Mouse (Mus musculus) layer of hippocampus, postnatal 14 days (tissue): Measurements from ENCODE around the gene Sirt6. TPM values are rescaled to one million over a fixed set of nuclear protein-coding genes. Genes with fewer than 3 reads are reported as not detected.

Experiments used
- DNase-seq, 2 experiments: peaks; one replicate each; pipeline ENCODE4 v3.0.0; 2021 to 2022; ENCODE audit warnings: low spot score in 2 of 2, mixed read lengths in 1 of 2
- total RNA-seq, 2 experiments: library from RNA; stranded (reverse); gene quantifications; 2 replicates each; pipeline ENCODE4 v1.2.3; 2021

The Sirt6 gene
- total RNA-seq, 2 experiments from 2014 or later, result 27.8 to 30.3 TPM

DNA sequence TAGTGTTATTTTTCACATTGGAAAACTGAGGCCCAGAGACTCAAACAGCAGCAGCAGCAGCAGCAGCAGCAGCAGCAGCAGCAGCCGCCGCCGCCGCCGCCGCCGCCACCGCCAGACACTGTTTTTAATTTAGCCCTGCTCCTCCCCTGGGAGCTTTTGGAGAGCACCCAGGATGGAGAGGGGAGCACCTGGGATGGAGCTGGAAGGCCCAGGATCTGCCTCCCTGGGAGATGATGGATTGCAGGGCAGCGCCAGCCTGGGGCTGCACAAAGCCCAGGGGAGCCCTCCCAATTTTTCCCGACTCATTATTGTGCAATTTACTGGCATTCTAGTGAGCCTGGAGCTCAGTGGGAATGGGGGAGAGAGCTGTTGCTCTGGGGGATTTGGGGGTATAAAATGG, 31.0 kb downstream of the Sirt6 start:
- no peak for DNase-seq

DNA sequence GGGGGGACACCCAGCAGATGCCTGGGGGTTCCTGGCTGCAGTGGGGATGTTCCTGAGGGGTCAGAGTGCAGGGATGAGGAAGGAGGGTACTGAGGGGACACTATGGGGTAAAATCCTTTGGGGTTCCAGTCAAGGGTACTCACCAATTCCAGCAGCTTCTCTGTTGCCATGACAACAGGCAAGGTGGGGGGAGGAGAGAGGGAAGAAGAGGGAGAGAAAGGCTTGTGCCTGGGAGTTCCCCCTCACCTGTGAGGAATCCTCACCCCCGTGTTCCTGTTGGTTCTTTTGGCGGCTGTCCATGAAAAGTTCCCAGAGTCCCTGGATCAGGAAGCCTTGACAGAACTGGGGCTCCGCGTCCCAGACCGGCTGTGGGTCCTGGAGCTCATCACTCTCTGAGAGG, 32.0 kb downstream of the Sirt6 start:
- no peak for DNase-seq

DNA sequence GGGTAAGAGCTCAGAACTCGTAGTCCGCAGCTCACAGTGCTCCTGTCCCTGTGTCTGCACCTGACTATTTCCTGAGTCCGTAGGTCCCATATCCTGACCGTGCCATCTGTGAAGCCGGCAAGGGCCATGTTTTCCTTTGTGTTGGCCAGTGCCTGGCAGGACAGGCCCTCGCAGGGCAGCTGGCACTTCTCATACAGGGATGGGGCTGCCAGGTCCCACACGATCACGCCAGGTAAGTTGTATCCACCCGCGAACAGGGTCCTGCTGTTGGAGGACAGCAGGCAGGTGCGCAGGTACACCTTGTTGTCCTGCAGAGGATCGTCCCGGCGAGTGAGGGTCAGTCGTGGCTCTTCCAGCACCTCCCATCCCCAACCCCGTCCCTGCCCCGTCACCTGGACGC, 33.7 kb downstream of the Sirt6 start:
- no peak for DNase-seq

DNA sequence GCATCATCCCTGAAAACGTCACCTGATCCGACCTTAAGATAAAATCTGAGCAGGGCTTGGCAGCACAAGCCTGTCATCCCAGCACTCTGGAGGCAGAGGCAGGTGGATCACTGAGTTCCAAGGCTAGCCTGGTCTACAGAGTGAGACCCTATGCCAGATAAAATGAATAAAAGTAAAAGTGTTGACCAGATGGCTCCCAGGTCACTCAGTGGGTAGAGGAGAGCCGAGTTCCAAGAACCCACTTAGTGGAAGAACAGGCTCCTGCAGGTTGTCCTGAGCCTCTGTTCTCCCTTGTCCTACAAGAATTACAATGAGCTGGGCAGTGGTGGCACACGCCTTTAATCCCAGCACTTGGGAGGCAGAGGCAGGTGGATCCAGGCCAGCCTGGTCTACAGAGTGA, 34.4 kb downstream of the Sirt6 start:
- DNase-seq, result no peak

DNA sequence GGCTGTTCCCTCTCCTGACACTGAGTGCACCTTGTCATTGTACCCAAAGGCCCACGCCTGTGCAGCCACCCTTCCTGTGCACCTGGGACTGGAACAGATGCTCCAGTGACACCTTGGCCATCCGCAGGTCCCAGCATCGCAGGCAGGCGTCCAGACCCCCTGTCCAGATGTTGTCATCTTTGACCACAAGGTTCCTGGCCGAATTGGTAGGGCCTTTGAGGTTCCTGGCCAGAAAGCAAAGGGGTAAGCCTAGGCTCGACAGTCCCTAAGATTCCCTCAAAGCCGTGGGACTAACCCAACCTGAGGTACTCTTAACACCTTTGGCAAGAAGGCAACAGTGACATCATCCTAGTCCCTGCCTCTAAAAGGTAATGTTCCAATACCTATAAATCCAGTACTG, 35.0 kb downstream of the Sirt6 start:
- DNase-seq, result no peak

DNA sequence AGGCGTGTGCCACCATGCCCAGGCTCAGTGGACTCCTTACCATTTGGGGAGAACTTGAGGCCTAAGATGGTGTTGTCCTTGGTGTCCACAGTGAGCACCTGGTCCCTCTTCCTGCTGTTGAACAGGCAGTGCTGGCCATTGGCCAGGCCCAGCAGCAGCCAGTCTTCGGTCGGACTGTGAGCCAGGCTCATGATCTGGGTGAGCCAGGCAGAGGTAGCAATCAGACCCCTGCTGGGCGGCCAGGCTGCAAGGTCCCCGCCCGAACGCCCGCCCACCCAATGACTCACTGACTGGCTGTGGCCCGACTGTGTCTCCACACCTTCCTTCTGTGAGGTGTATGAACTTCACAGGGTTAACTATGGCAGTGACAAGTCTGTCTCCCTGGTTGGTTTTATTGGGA, 35.8 kb downstream of the Sirt6 start:
- no peak for DNase-seq

DNA sequence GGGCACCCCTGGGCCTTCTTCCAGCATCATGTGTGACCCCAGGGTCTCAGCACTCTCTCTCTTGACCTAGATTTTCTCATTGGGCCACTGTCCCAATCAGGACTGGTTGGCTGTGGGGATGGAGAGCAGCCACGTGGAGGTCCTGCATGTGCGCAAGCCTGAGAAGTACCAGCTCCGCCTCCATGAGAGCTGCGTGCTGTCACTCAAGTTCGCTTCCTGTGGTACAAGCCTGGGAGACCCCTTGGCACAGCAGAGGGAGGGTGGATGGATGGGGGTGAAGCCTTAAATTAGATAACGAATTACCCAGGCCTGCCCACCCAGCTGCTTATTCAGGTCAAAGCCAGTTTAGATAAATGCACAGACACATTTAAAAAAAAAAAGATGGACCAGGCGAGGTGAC, 38.9 kb downstream of the Sirt6 start:
- no peak for DNase-seq

DNA sequence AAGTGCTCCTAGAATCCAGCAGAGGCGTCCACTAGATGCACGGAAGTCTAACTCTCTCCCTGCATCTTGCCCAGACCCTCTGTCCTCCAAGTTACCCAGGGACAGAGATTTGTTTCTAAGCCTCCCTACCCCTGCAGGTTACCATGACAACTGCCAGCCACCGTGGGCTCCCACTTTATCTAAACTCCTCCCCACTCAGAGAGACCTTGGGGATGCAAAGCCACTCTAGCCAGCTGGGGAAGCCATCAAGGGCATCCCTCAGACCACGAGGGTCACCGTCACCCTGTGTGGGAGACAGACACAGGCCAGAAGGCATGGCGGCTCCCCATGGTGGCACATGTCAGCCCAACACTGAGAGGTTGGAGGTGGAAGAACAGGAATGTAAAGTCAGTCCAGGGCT, 44.2 kb downstream of the Sirt6 start:
- DNase-seq, result no peak

DNA sequence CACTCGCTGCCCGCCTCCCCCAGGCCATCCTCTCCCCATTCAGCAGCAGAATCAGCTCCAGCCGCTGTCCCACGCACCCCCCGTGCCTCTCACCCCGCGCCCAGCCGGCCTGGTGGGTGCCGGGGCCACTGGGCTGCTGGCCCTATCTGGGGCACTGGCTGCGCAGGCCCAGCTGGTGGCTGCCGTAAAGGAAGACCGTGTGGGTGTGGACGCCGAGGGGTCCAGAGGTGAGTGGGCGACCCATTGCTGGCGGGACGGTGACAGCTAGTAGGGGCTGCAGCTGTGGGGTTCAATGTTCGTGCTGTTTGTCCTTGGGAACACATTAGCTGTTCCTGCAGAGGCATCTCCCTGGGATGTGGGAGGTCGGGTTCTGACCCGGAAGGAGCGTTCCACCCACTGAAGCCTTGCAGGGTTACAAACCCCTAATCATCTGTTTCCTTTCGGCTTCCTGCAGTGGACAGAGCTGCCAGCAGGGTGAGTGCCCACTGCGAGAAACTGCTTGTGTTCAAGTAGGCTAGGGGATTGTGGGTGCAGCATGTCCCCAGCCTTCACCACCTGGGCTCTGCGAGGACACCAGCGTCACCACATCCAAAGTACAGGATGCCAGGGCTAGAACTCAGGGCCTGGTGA, 47.0 kb downstream of the Sirt6 start:
- DNase-seq, result no peak

DNA sequence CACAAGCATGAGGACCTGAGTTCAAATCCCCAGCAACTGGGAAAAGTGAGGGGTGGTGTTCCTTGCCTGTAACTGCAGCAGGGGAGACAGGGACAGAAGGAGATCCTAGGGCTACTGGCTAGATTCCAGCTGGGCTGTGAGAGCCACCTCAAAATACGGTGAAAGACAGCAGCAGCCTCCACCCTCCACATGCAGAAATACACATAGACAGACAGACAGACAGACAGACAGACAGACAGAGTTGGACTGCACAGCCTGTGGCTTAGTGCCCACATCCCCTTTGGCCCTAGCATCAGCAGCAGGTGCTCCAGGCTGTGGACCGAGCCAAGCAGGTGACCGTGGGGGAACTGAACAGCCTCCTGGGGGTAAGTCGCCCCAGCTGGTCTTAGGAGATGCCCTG, 47.6 kb downstream of the Sirt6 start:
- DNase-seq, result no peak

DNA sequence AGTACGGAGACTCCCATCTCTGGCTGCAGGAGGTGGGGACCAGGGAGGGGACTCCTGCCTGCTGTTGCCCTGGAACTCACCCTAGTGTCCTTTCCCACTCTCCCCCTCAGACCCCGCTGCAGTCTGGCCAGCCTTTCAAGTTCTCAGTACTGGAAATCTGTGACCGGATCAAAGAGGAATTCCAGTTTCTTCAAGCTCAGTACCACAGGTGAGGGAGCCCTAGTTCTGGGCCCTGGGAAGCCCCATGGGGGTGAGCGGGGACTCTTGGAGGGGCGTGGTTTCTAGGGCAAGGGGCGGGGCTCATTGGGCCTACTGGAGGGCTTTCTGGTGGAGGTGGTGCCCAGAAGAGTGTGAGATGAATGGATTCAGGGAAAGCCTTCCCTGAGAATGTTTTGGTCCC, 51.9 kb downstream of the Sirt6 start:
- no peak for DNase-seq

DNA sequence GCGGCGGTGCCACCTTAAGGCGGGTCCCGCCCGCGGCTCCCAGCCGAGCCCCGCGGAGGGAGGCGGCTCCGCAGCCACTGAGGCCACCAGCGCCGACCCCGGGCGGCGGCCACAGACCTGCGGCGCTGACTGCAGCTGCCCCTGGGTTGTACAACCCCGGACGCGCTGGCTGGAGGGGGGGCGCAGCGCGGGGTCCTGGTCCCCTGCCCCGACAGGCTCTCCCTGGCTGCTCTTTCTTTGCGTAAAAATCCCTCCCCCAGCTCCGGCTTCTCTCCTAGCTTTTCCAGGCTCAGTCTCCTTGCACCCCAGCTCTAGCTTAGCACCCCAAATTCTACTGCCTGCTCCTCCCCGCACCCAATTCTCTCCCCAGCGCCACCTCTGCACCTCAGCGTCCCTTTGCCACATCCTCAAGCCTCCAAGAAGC, 52.4 kb downstream of the Sirt6 start:
- DNase-seq, result no peak

DNA sequence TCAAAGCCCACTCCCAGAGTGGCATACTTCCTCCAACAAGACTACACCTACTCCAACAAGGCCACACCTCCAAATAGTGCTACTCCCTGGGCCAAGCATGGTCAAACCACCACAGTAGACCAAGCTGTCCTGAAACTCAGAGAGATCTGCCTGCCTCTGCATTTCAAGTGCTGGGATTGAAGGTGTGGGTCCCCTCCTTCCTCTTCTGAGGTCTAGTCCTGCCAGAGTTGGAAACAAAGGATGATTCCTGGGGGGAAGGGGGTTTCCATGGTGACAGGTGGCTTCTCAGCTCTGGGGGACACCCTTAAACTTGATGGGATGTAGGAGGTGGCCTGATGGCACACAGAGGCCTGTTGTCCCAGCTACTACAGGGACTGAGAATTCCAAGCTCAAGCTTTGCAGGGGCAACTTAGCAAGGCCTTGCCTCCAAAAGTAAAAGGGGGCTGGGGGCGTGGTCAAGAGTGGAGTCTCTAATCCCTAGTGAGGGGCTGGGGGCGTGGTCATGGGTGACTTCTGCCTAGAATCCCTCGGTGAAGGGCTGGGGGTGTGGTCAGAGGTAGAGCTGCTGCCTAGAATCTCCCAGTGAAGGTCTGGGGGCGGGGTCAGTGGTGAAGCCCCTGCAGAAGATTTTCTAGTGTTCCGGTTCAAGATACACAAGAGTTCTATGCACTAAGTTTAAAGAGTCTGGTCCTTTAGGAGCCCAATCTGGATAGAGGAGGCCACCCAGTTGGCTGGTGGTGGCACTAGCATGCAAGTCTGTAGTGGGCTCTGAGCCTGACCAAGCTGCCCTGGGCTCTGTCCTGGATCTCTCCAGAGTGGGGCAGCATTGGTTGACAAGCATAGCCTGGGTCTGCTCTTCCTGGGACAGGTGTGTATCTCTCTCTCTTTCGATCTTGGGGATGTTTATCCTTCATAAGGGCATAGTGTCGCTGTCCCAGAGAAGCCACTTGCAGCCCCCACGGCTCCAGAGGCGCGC, 53.2 kb downstream of the Sirt6 start, which contains the start of gene Tle2:
Tle2 (plus strand) TSS at position 481 of the 976 bp plus-strand sequence.
- no peak for DNase-seq

DNA sequence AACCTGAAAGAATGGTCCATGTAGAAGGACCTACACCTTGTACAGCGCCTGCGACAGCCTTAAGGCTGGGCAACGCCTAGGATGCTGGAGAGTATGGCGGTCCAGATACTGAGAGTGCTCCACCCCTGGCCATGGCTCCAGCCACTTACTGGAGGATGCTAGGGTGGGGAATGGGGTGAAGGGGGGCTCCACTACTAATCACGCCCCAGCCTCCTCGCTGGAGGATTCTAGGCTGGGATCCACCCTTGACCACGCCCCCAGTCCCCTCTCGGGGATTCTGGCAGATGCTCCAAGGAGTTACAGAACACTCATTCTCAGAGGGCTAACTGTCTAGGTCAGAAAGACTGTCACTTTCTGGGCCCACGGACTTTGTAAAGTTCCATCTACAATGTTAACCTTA, 54.6 kb downstream of the Sirt6 start:
- no peak for DNase-seq

DNA sequence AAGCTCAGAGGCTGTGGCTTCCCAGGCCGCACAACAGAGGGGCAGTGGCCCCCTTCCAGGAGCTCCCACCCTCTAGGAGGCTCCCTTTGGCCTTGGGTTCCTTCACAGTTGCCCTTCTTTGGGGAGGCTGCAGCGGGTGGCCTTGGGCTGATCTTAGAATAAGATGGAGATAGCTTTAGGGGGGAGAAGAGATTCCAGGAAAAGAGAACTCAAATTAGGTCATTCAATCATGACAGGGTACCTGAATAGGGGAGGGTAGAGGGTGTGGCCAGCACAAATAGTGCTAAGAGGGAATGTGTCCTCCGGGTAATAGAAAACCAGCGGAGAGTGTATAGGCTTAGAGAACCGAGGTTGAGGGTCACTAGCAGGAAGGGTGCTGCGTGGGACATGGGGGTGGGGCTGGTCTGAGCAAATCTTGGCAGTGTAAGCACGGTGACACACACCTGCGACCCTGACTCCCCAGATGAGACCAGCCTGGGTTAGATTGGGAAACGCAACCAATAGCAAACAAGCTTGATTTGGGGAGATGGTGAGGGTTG, 55.4 kb downstream of the Sirt6 start:
- DNase-seq, result no peak

Other genes with a start within 250 kb of the Sirt6 start
- gene Fzr1, start 249.3 kb downstream of the Sirt6 start, total RNA-seq, result 10 to 100 TPM; 68.6 to 73.2 TPM
- 10 to 100 TPM; 73.7 to 74.3 TPM for gene Dohh, start 243.4 kb downstream of the Sirt6 start, total RNA-seq
- gene Gm48551, start 243.3 kb downstream of the Sirt6 start, total RNA-seq, result 1 to 10 TPM; 3.1 to 4.5 TPM
- gene Gm48552, start 238.8 kb downstream of the Sirt6 start, total RNA-seq, result 1 to 10 TPM; 2.8 to 5.4 TPM
- 1 to 10 TPM; 1.1 to 1.5 TPM for gene Smim24, start 234.7 kb downstream of the Sirt6 start, total RNA-seq
- 10 to 100 TPM; 66.7 to 70.9 TPM for gene Nfic, start 172.2 kb downstream of the Sirt6 start, total RNA-seq
- 100 to 1,000 TPM; 266 to 272 TPM for gene Celf5, start 145.1 kb downstream of the Sirt6 start, total RNA-seq
- 10 to 100 TPM; 79.7 to 95.2 TPM for gene Ncln, start 131.4 kb downstream of the Sirt6 start, total RNA-seq
- under 1 TPM; 0.39 to 0.57 TPM for gene S1pr4, start 127.7 kb downstream of the Sirt6 start, total RNA-seq
- 1 to 10 TPM; 2.4 to 4.2 TPM for gene Gna15, start 103.6 kb downstream of the Sirt6 start, total RNA-seq
- 100 to 1,000 TPM; 120 to 121 TPM for gene Gna11, start 82.6 kb downstream of the Sirt6 start, total RNA-seq
- gene Aes, start 68.3 kb downstream of the Sirt6 start, total RNA-seq, result 100 to 1,000 TPM; 639 to 673 TPM
- 10 to 100 TPM; 23.3 to 25.9 TPM for gene Tle2, start 53.2 kb downstream of the Sirt6 start, total RNA-seq
- gene Tle6, start 26.7 kb downstream of the Sirt6 start, total RNA-seq, result 1 to 10 TPM; 2.0 to 3.5 TPM
- gene BC025920, start 21.5 kb downstream of the Sirt6 start, total RNA-seq, result 1 to 10 TPM; 2.6 to 2.8 TPM
- 10 to 100 TPM; 32.5 to 36.3 TPM for gene Ankrd24, start 743 bp upstream of the Sirt6 start, total RNA-seq
- gene Gm10778, start 21.3 kb upstream of the Sirt6 start, total RNA-seq, result 1 to 10 TPM; 3.5 to 3.9 TPM
- gene Zfp433, start 77.0 kb upstream of the Sirt6 start, total RNA-seq, result 10 to 100 TPM in 1 of 2 experiments, 1 to 10 TPM in 1; 8.0 to 11.5 TPM
- gene Gm3055, start 143.4 kb upstream of the Sirt6 start, total RNA-seq, result 1 to 10 TPM; 7.6 to 9.5 TPM
- gene Gm4767, start 184.4 kb upstream of the Sirt6 start, total RNA-seq, result 1 to 10 TPM; 2.8 to 3.0 TPM
- 1 to 10 TPM; 3.4 to 4.6 TPM for gene Gm32687, start 236.1 kb upstream of the Sirt6 start, total RNA-seq